Mouse (Mus musculus) heart, adult 18-20 months (tissue): ENCODE data around the gene Serpinb13. TPM values are rescaled to one million over a fixed set of nuclear protein-coding genes. Genes with fewer than 3 reads are reported as not detected.
"Not testable (repeated sequence)": the region's sequence is repeated elsewhere in the genome, so short reads cannot be mapped to it uniquely, and the experiment has no call there.

Experiments used
- DNase-seq, 2 experiments: peaks; one replicate each; pipeline ENCODE4 v3.0.0; 2021 to 2022; ENCODE audit warnings: mixed read lengths in 1 of 2
- long read RNA-seq, 2 experiments: library from polyadenylated mRNA; stranded (forward); transcript quantifications; one replicate each; pipeline ENCODE4 v2.0.0; 2021
- total RNA-seq, 2 experiments: library from RNA; stranded (reverse); gene quantifications; 2 replicates each; pipeline ENCODE4 v1.2.3; 2021

Gene Serpinb13
- not detected for total RNA-seq
- long read RNA-seq, experiment 1: 0 reads
- long read RNA-seq, experiment 2: 0 reads

- no peak for DNase-seq
Measured at GRCm38 (mm10) chr1:106980684-106981083, at the start of gene Serpinb13. TSS of gene Serpinb13 (plus strand) at chr1:106980984.

GRCm38 (mm10) chr1:106931954-106932353 is 48.8 kb upstream of the Serpinb13 start:
- DNase-seq: peak; percentile 4 to 36

- peak in 1 of 2 experiments; percentile 29 for DNase-seq
Measured at GRCm38 (mm10) chr1:106933658-106934057, 47.1 kb upstream of the Serpinb13 start.

- no peak for DNase-seq
Measured at GRCm38 (mm10) chr1:106934265-106934664, 46.5 kb upstream of the Serpinb13 start, which contains the start of gene Serpinb12. TSS of gene Serpinb12 (plus strand) at chr1:106934449.

- DNase-seq: no peak
Measured at GRCm38 (mm10) chr1:106947217-106947616, 33.6 kb upstream of the Serpinb13 start.

GRCm38 (mm10) chr1:106959981-106960380 is 20.8 kb upstream of the Serpinb13 start:
- no peak for DNase-seq

GRCm38 (mm10) chr1:106961023-106961422 is 19.8 kb upstream of the Serpinb13 start:
- peak; percentile 6 to 22 for DNase-seq

GRCm38 (mm10) chr1:106983092-106983491 is 2.3 kb downstream of the Serpinb13 start:
- no peak for DNase-seq

- DNase-seq: no peak
Measured at GRCm38 (mm10) chr1:106983865-106984264, 3.1 kb downstream of the Serpinb13 start.

- peak; percentile 29 to 40 for DNase-seq
Measured at GRCm38 (mm10) chr1:107000424-107000823, 19.6 kb downstream of the Serpinb13 start.

- no peak for DNase-seq
Measured at GRCm38 (mm10) chr1:107001754-107002153, 21.0 kb downstream of the Serpinb13 start.

GRCm38 (mm10) chr1:107006316-107006715 is 25.5 kb downstream of the Serpinb13 start:
- no peak for DNase-seq

- peak in 1 of 2 experiments; percentile 13 for DNase-seq
Measured at GRCm38 (mm10) chr1:107014530-107014929, 33.7 kb downstream of the Serpinb13 start.

GRCm38 (mm10) chr1:107015210-107015609 is 34.4 kb downstream of the Serpinb13 start:
- DNase-seq: no peak

GRCm38 (mm10) chr1:107025886-107026285 is 45.1 kb downstream of the Serpinb13 start:
- no peak for DNase-seq

- DNase-seq: not testable (repeated sequence)
Measured at GRCm38 (mm10) chr1:107034236-107034635, 53.5 kb downstream of the Serpinb13 start.

Other genes with a start within 250 kb of the Serpinb13 start
- 1 to 10 TPM; 5.0 to 6.7 TPM for gene Kdsr, start 221.3 kb upstream of the Serpinb13 start, total RNA-seq
- gene Vps4b, start 184.3 kb upstream of the Serpinb13 start, total RNA-seq: 10 to 100 TPM; 30.4 to 32.3 TPM
- not detected for gene Serpinb5, start 119.8 kb upstream of the Serpinb13 start, total RNA-seq
- not detected for gene Serpinb12, start 46.5 kb upstream of the Serpinb13 start, total RNA-seq
- not detected for gene Serpinb3a, start 71.3 kb downstream of the Serpinb13 start, total RNA-seq
- gene Serpinb3d, start 102.5 kb downstream of the Serpinb13 start, total RNA-seq: not detected